Mouse (Mus musculus) hindbrain, embryonic 10.5 days (tissue): ENCODE measurements around the gene Vps33a. TPM values are rescaled to one million over a fixed set of nuclear protein-coding genes. Genes with fewer than 3 reads are reported as not detected.

Source experiments
- DNase-seq: peaks from one replicate; pipeline ENCODE4 v3.0.0-alpha.2; 2017; ENCODE audit warnings: low spot score
- H3K27ac ChIP-seq: fragments of 300-500 bp; sonication (generic); 2 replicates; pipeline ENCODE4 v1.5.1; 2016; ENCODE audit warnings: mild to moderate bottlenecking, moderate library complexity
- H3K27me3 ChIP-seq: fragments of 300-500 bp; sonication (generic); 2 replicates; pipeline ENCODE4 v1.6.1; 2016; ENCODE audit warnings: mild to moderate bottlenecking; ENCODE audit not compliant: poor library complexity, insufficient read depth, severe bottlenecking
- H3K36me3 ChIP-seq: fragments of 300-500 bp; sonication (generic); 2 replicates; pipeline ENCODE4 v1.6.1; 2016; ENCODE audit warnings: mild to moderate bottlenecking, moderate library complexity
- H3K4me1 ChIP-seq: fragments of 300-500 bp; sonication (generic); replicated peaks from 2 replicates; pipeline ENCODE4 v1.6.1; 2016; ENCODE audit warnings: mild to moderate bottlenecking
- H3K4me3 ChIP-seq: fragments of 300-500 bp; sonication (generic); 2 replicates; pipeline ENCODE4 v1.5.1; 2016; ENCODE audit warnings: mild to moderate bottlenecking, moderate library complexity
- H3K9me3 ChIP-seq: fragments of 300-500 bp; sonication (generic); 2 replicates; pipeline ENCODE4 v1.6.1; 2016; ENCODE audit warnings: mild to moderate bottlenecking, moderate library complexity
- WGBS: fragments of 180-500 bp; shearing (Covaris S2); methylation state at CpG from one replicate; pipeline ENCODE4 v1.1.7; 2016; 5-methylcytosine and 5-hydroxymethylcytosine counted together
- polyA plus RNA-seq: library from polyadenylated mRNA; unstranded; fragments of >200 nt; fragmentation: Nextera tagmentation; extraction: Ambion mirVana; gene quantifications from 2 replicates; pipeline ENCODE4 v1.2.1, GENCODE M21; 2016

The Vps33a gene
- 35.8 and 37.6 TPM in 2 replicates for polyA plus RNA-seq

DNA sequence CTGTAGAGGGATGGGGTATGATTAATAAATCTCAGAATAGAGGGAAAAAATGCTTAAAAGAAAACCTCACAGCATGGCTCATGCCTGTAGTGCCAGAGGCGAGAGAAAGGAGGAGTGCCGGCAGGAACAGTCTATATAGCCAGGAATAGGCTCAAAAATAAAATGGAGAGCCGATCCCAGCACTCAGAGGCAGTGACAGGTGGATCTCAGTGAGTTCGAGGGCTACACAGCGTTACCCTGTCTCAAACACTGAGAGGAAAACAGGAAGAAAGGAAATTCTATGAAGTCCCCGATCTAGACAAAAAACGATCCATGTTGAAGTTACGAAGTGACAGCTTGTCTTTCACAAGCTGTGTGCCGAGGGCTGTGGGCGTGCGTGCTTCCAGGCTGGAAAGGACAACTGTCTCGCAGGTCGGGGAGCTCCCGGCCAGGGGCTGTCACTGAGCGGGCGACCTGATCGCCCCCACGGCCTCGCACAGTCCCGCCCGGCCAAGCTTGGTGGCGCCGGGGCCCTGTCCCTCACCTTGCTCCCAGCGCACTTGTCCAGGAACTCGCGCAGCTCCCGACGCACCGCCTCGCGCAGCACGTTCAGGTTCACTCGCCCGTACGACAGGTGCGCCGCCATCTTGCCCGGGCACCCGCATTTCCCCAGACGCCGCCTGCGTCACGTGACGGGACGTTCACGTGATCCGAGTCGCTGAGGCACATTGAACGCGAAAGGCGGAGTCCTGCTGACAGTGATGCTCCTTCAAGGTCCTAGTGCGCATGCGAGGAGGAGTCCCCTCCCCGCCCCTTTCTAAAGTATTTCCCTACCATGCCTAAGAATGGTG, at the start of gene Vps33a:
Gene Vps33a (minus strand): TSS at position 682 of the 830 bp plus-strand sequence.
- WGBS: under 1% methylated on average over 54 of the region's 54 CpGs
- H3K4me3 ChIP-seq: peak within 1 kb of the TSS; percentile 71
- no peaks in the 10 kb centered on the region for H3K9me3 ChIP-seq
- no peaks in the 10 kb centered on the region for H3K27me3 ChIP-seq
- H3K4me1 ChIP-seq: peaks cover 11% of the 10 kb centered on the region
- H3K36me3 ChIP-seq: peaks cover 34% of the 10 kb centered on the region
- DNase-seq: peak; percentile 98
- peak within 1 kb of the TSS; percentile 87 for H3K27ac ChIP-seq

DNA sequence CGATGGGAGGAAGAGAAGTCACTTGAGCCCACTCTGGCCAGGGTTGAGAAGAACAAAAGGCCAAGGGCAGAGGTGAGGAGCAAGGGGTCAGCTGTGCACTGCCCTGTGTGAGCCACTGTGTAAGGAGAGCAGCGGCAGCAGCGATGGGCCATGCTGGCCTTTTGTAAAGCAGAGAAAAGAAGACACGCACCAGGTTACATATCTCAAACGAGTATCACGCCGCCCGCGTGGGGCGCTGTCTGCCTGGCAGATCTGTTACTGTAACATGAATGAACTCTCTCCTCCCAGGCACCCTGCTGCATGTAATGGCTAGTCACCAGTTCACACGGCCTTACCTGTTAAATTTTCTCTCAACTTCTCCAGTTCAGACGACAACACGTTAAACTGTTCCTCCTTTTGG, 49.6 kb upstream of the Vps33a start:
- no peaks in the 10 kb centered on the region for H3K9me3 ChIP-seq
- 43% methylated on average over 13 of the region's 13 CpGs for WGBS
- no peak overlapping the region for H3K4me3 ChIP-seq
- H3K4me1 ChIP-seq: peaks cover 8% of the 10 kb centered on the region
- DNase-seq: peak; percentile 54
- no peaks in the 10 kb centered on the region for H3K27me3 ChIP-seq
- H3K27ac ChIP-seq: no peak overlapping the region
- peaks cover 65% of the 10 kb centered on the region for H3K36me3 ChIP-seq

DNA sequence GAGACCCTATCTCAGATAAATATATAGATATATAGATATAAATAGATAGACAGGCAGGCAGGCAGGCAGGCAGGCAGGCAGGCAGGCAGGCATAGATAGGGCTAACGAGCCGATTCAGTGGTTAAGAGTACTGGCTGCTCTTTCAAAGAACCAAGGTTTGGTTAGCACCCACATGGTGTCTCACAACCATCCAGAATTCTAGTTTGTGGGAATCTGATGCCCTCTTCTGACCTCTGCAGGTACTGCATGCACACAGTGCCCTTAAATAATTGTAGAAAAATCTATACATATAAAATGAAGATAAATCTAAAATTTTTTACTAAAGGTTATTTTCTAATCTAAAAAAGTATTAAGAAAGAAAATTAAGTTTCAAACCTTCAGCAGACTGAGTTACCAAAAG, 45.7 kb upstream of the Vps33a start:
- Histone ChIP-seq H3K9me3 (no peaks in the 10 kb centered on the region), H3K4me1 (peaks cover 8% of the 10 kb centered on the region), H3K4me3 (no peak overlapping the region), H3K36me3 (peaks cover 81% of the 10 kb centered on the region), H3K27me3 (no peaks in the 10 kb centered on the region), H3K27ac (no peak overlapping the region)
- peak; percentile 23 for DNase-seq
- WGBS: 74% methylated on average over 2 of the region's 2 CpGs

DNA sequence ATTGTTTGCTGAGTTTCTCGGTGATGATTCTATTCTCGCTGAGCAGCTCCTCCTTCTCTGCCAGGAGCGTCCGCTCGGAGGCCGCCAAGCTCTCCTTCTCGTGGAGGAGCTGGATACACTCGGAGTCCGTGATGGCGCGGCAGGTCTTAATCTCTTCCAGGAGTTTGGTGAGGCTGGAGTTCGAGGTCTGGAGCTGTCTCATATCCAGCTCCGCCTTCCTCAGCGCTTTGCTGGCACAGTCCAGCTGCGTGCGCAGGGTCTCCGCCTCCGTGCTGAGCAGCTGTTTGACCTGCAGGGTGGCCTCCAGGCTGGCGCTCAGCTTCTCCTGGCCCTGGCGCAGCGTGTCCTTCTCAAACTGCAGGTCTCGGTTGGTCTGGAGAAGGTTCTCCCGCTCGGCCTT, 41.4 kb upstream of the Vps33a start:
- Histone ChIP-seq H3K36me3 (peaks cover 88% of the 10 kb centered on the region), H3K4me1 (no peaks in the 10 kb centered on the region), H3K9me3 (no peaks in the 10 kb centered on the region), H3K27me3 (no peaks in the 10 kb centered on the region), H3K4me3 (no peak overlapping the region), H3K27ac (no peak overlapping the region)
- 93% methylated on average over 24 of the region's 24 CpGs for WGBS
- no peak for DNase-seq

DNA sequence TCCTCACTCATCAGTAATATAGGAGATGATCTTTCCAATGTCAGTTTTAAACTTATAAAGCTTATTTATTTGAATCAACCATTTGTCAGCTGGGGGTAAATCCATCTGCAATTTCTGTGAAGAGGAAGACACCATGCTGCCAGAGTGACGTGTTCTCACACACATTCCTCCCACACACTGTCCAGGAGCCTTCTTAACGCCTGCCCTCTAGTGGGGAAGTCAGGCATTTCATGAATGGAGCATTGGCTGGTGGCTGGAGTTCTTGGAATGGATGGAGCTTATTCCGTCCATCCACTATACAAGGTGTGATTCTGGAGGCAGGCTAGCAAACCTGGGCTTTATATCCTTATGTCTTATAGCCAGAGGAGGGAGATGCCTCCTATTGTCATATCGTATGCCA, 37.0 kb upstream of the Vps33a start:
- Histone ChIP-seq H3K4me1 (0 out of 2 replicates have a peak, but pooled peaks cover 3% of the 10 kb centered on the region), H3K4me3 (no peak overlapping the region), H3K9me3 (no peaks in the 10 kb centered on the region), H3K27ac (no peak overlapping the region), H3K27me3 (no peaks in the 10 kb centered on the region), H3K36me3 (peaks cover 92% of the 10 kb centered on the region)
- DNase-seq: peak; percentile 68
- WGBS: 30% methylated on average over 4 of the region's 4 CpGs

DNA sequence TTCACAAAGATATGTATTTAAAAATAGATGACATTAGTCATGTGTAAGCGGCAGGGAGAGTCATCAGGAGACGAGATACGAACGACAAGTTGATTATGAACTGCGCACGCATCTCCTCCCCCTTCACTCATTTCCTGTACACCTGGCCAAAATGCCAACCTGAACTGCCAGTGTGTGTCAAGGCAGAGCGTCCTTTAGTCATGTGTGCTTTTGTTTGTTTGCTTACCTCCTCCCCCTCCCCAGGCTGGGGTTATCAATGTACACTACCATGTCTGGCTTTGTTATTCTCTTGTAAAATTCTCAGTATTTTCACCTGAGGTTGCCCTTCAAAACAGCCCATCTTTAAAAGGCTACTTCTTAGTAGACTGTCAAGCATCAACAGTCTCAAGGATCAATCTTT, 36.6 kb upstream of the Vps33a start:
- no peak overlapping the region for H3K4me3 ChIP-seq
- DNase-seq: no peak
- H3K27ac ChIP-seq: no peak overlapping the region
- H3K36me3 ChIP-seq: peaks cover 89% of the 10 kb centered on the region
- WGBS: 96% methylated on average over 7 of the region's 7 CpGs
- H3K4me1 ChIP-seq: 0 out of 2 replicates have a peak, but pooled peaks cover 3% of the 10 kb centered on the region
- no peaks in the 10 kb centered on the region for H3K9me3 ChIP-seq
- H3K27me3 ChIP-seq: no peaks in the 10 kb centered on the region

DNA sequence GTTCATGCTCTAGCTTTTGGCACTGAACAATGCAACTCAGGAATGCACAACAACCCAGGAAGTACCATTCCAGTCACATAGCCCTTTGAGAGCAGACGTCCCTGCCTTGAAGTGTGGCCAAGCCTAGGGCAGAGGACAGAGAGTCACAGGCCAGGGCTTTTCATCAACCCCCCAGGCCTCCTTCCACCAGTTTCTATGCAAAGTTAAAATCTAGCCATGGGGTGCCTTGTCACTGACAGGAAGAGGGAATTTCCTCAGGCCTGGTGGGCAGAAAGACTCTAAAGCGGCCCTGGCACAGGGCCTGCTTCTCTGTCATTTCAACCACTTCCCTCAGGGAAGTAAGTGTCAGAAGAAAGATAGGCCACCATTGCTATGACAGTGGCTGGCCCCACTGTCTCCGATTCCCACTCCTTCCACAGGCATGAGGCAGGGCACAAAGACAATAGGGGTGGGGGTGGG, 34.4 kb upstream of the Vps33a start:
- Histone ChIP-seq H3K4me1 (peaks cover 3% of the 10 kb centered on the region; the same call in 1 of the 2 replicates), H3K9me3 (no peaks in the 10 kb centered on the region), H3K27me3 (no peaks in the 10 kb centered on the region), H3K4me3 (no peak overlapping the region), H3K36me3 (peaks cover 82% of the 10 kb centered on the region), H3K27ac (no peak overlapping the region)
- 73% methylated on average over 3 of the region's 3 CpGs for WGBS
- DNase-seq: no peak

DNA sequence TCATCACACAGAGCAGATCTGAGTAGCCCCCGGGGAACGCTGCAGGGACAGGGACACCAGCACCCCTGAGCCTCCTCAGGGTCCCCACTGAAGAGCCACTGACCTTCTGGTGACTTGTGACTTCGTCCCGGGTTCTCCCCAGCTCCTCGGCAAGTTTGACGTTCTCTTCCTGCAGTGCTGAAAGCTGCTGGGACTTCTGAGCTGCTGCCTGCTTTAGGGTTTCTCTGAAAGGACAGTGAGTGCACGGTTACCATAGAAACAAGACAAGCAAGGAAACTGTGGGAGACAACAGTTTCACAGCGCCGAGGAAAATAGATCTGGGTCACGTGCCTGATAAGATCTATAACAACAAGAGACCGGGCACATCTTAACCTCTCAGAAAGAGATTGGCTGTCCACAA, 30.7 kb upstream of the Vps33a start:
- H3K36me3 ChIP-seq: peaks cover 87% of the 10 kb centered on the region
- WGBS: 58% methylated on average over 11 of the region's 11 CpGs
- H3K4me3 ChIP-seq: no peak overlapping the region
- H3K27ac ChIP-seq: no peak overlapping the region
- H3K27me3 ChIP-seq: no peaks in the 10 kb centered on the region
- no peaks in the 10 kb centered on the region for H3K9me3 ChIP-seq
- H3K4me1 ChIP-seq: peaks cover 3% of the 10 kb centered on the region; the same call in 1 of the 2 replicates
- no peak for DNase-seq

DNA sequence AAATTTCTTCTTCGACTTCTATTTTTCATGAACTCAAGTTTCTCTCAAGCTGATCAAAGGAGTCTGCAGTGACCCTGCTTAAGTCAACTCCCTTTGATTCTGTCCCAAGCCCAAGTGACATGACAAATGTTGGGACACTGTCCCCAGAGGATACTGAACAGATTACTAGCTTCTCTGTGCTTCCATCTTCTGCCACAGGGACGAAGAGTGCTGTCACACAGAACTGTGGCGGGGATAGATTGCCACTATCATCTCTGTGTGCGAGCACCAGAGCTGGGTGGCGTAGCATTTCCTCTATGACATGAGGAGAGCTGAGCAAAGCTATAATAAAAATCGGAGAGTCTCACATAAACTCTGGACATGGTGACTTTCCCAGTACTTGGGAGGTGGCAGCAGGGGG, 29.3 kb upstream of the Vps33a start:
- Histone ChIP-seq H3K27me3 (no peaks in the 10 kb centered on the region), H3K4me3 (no peak overlapping the region), H3K9me3 (no peaks in the 10 kb centered on the region), H3K36me3 (peaks cover 85% of the 10 kb centered on the region), H3K27ac (no peak overlapping the region), H3K4me1 (peaks cover 2% of the 10 kb centered on the region; the same call in 1 of the 2 replicates)
- 88% methylated on average over 6 of the region's 6 CpGs for WGBS
- no peak for DNase-seq

- peaks cover 70% of the 10 kb centered on the region for H3K36me3 ChIP-seq
- 50% methylated on average over 6 of the region's 6 CpGs for WGBS
- DNase-seq: no peak
- no peaks in the 10 kb centered on the region for H3K27me3 ChIP-seq
- H3K27ac ChIP-seq: 0 out of 2 replicates have a peak overlapping the region, but pooled peaks have one; percentile 37
- no peaks in the 10 kb centered on the region; the same call in 1 of the 2 replicates for H3K4me1 ChIP-seq
- no peaks in the 10 kb centered on the region for H3K9me3 ChIP-seq
- H3K4me3 ChIP-seq: no peak overlapping the region
These were observed 26.5 kb upstream of the Vps33a start for GRCm38 (mm10) chr5:123599319-123599718.

- Histone ChIP-seq H3K27ac (no peak overlapping the region), H3K36me3 (peaks cover 75% of the 10 kb centered on the region), H3K4me3 (no peak overlapping the region), H3K27me3 (no peaks in the 10 kb centered on the region), H3K9me3 (no peaks in the 10 kb centered on the region), H3K4me1 (no peaks in the 10 kb centered on the region)
- no peak for DNase-seq
- 84% methylated on average over 10 of the region's 10 CpGs for WGBS
These were observed 20.9 kb upstream of the Vps33a start for GRCm38 (mm10) chr5:123593622-123594280.

GRCm38 (mm10) chr5:123580043-123580442, 7.2 kb upstream of the Vps33a start:
- Histone ChIP-seq H3K9me3 (no peaks in the 10 kb centered on the region), H3K36me3 (peaks cover 60% of the 10 kb centered on the region), H3K4me1 (no peaks in the 10 kb centered on the region), H3K27me3 (no peaks in the 10 kb centered on the region), H3K27ac (no peak overlapping the region), H3K4me3 (no peak overlapping the region)
- 88% methylated on average over 6 of the region's 6 CpGs for WGBS
- no peak for DNase-seq

- Histone ChIP-seq H3K9me3 (no peaks in the 10 kb centered on the region), H3K4me1 (peaks cover 7% of the 10 kb centered on the region), H3K4me3 (no peak overlapping the region), H3K36me3 (peaks cover 40% of the 10 kb centered on the region), H3K27me3 (no peaks in the 10 kb centered on the region), H3K27ac (no peak overlapping the region)
- 85% methylated on average over 3 of the region's 3 CpGs for WGBS
- no peak for DNase-seq
These were observed 3.9 kb upstream of the Vps33a start for GRCm38 (mm10) chr5:123576696-123577095.
